Mouse (Mus musculus): Measurements from ENCODE around the gene Vmn1r21.
"Not testable (repeated sequence)": the region's sequence is repeated elsewhere in the genome, so short reads cannot be mapped to it uniquely, and the experiment has no call there.

Vmn1r21 gene

DNA sequence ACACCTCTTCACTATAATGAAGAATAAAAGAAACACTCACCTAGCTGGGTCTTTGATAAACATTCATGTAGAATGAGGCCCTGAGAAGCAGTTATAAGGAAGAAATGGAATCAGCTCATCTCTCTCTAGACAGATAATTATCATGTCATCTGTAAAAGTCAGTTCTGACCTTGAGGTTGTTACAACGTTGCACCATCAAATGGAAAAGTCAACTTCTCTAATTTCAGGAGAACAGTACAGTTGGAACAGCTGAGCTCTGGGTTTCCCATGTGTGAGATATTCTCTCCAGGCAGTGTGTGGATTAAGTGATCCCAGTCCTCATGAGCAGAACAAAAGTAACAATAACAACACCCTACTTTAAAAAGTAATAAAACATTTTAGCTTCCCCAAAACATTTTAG lies at the start of gene Vmn1r21:
Vmn1r21 (minus strand) TSS at position 58 of the 400 bp plus-strand sequence.
- DNase-seq (ENCODE audit: low spot score) = no peak

GRCm38 (mm10) chr6:57859043-57860042 lies 9.2 kb upstream of the Vmn1r21 start:
- DNase-seq (ENCODE audit: low spot score) = peak; percentile 80

GRCm38 (mm10) chr6:57851177-57851576 lies 1.0 kb upstream of the Vmn1r21 start:
- not testable (repeated sequence) for DNase-seq (ENCODE audit: low spot score)

- no peak for DNase-seq (ENCODE audit: low spot score)
These were observed 10.3 kb downstream of the Vmn1r21 start for GRCm38 (mm10) chr6:57839693-57840408.

DNA sequence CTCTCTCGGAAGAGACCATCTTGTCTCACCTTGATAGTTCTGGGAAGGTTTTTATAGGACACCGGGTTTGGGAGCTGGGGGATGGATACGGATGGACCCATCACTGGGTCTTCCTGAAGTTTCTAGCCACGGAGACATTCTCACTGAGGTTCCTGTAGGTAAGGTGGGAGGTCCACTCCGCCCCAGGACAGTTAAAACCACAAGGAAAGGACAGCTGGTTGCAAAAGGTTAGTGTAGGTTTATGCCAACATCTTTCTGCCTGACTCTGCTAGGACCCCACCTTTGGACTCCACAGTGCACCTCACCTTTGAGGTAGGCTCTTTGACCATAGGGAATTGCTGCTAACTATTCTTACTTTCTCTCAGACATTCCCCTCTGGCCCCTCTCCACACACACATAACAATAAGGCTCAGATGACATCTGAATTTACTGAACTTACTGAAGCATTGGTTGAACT lies 24.9 kb downstream of the Vmn1r21 start:
- DNase-seq (ENCODE audit: low spot score) = no peak

- peak; percentile 77 for DNase-seq (ENCODE audit: low spot score)
These were observed 25.5 kb downstream of the Vmn1r21 start, which contains the start of gene Vopp1 for GRCm38 (mm10) chr6:57824422-57825258. Gene Vopp1 (minus strand): TSS chr6:57825159.

DNA sequence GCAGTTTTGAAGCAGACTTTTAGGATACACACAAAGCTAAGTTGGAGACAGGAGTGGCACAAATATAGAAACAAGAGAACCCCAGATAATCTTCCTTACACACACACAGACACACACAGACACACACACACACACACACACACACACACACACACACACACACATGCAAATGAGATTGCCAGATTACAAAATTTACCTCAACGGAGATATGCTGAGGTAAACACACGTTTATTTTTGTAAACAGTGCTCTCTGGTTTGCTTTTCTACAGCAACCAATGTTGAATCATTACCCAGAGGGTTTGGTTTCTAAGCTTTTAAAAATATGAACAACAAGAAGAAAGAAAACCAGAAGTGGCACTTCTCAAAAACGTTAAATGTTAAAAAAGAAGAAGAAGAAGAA lies 26.7 kb downstream of the Vmn1r21 start:
- no peak for DNase-seq (ENCODE audit: low spot score)

DNA sequence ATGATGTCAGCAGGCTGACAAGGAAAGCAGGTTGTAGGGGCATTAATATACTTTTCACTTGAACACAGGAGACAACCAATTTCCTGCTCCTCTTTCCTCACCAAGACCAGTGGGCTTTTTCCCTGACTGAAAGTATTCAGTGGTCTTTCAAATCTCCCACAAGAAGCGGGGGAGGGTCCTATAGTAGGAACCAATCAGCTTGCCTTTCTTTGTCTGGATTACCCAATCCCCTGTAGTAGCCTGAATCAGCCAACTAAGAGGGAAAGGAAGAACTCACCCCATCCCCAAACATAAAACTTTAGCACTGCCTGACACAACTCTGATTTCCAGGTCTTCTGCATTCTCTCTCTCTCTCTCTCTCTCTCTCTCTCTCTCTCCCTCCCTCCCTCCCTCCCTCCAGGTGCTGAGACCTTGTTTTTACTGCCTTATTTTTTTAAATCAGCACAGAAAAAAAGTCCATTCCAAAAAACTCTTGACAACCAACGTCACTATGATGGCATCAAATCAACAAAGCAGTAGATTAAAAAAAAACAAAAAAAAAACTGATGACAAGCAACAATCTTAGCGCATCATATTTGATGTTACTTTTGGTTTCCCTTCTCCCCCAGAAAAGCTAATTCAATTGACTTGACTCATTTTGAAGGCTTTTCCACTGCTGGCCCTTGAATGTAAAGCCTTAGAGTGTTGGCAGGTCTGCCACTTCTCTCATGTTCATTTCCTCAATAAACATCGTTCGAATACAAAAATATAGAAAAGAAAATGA lies 27.3 kb downstream of the Vmn1r21 start:
- DNase-seq (ENCODE audit: low spot score) = peak; percentile 76

DNA sequence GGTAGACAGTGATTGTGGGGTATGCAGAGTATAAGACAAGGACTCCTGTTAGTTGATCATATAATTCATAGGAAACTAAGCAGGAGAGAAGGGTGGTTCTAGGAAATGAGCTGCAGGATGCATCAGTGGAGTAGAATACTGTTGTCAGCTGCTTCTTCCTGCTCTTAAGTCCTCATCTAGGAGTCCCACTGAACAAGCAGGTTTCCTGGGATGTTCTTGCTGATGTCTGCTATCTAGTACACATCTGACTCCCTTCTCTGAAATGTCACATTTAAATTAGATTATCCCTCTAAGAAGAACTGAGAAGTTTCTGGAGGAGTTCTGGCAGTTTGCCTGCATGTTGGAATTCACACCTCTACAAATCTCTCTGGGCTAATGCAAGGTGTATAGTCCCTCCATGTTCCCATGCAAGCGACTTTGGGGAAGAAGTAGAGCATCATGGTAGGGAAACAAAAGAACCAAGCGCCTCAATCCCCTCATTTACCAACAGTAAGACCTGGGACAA lies 35.7 kb downstream of the Vmn1r21 start:
- DNase-seq (ENCODE audit: low spot score) = no peak

GRCm38 (mm10) chr6:57811748-57812730 lies 38.1 kb downstream of the Vmn1r21 start:
- DNase-seq (ENCODE audit: low spot score) = no peak

GRCm38 (mm10) chr6:57805218-57806069 lies 44.7 kb downstream of the Vmn1r21 start:
- DNase-seq (ENCODE audit: low spot score) = no peak

DNA sequence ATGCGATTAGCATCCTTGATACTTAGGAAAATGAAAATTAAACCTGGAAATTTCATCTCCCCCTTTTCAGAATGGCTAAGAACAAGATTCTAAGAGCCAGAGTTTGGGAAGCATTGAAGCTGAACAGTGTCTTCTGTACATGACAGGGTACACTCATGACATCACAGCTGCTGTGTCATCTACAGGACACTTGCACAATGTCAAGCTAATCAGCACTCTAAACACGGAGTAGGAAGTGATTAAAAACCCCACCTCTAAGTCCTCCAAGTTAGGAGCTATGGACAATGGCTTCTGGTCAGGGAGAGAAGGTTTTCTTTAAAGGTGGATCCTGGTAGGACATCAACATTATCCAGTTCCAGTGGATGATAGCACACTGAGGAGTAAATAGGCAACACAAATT lies 47.0 kb downstream of the Vmn1r21 start:
- no peak for DNase-seq (ENCODE audit: low spot score)

GRCm38 (mm10) chr6:57798986-57799385 lies 51.2 kb downstream of the Vmn1r21 start:
- DNase-seq (ENCODE audit: low spot score) = no peak

- no peak for DNase-seq (ENCODE audit: low spot score)
These were observed 53.2 kb downstream of the Vmn1r21 start for GRCm38 (mm10) chr6:57796853-57797423.

DNA sequence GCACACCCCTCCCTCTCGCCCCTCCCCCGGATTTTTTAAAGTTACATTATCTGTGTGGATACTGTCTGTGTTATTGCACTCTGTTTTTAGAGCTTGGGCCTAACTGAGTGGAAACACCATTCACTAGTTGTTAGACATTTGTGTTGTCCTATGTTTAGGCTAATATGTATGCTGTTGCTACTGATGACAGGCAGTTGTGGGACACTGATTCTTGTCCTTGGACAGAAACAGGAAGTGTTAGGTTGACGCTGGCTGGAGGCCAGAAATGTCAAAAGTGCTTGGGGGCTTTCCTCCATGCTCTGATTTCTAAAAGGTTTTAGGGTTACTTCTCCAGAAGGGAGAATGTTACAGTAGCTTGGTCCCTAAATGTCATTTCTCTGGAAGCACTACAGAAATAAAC lies 54.3 kb downstream of the Vmn1r21 start:
- no peak for DNase-seq (ENCODE audit: low spot score)
